Mouse (Mus musculus): ENCODE measurements around the gene H2-Ob.

The H2-Ob gene

GRCm38 (mm10) chr17:34285848-34286247 lies 47.1 kb downstream of the H2-Ob start:
- no peak for DNase-seq (ENCODE audit: low read depth, low spot score)

GRCm38 (mm10) chr17:34286501-34286900 lies 47.8 kb downstream of the H2-Ob start:
- DNase-seq (ENCODE audit: low read depth, low spot score) = no peak

- no peak for DNase-seq (ENCODE audit: low read depth, low spot score)
These were observed 48.3 kb downstream of the H2-Ob start for GRCm38 (mm10) chr17:34286999-34287398.

- DNase-seq (ENCODE audit: low read depth, low spot score) = no peak
These were observed 48.9 kb downstream of the H2-Ob start, which contains the start of gene H2-Aa for GRCm38 (mm10) chr17:34287648-34288047. Gene H2-Aa (minus strand): TSS chr17:34287823.

- DNase-seq (ENCODE audit: low read depth, low spot score) = no peak
These were observed 49.4 kb downstream of the H2-Ob start for GRCm38 (mm10) chr17:34288131-34288530.

- DNase-seq (ENCODE audit: low read depth, low spot score) = peak; percentile 84
These were observed 52.9 kb downstream of the H2-Ob start for GRCm38 (mm10) chr17:34291609-34292008.

GRCm38 (mm10) chr17:34292570-34292969 lies 53.9 kb downstream of the H2-Ob start:
- DNase-seq (ENCODE audit: low read depth, low spot score) = no peak

GRCm38 (mm10) chr17:34293533-34293932 lies 54.8 kb downstream of the H2-Ob start:
- no peak for DNase-seq (ENCODE audit: low read depth, low spot score)

GRCm38 (mm10) chr17:34294249-34294648 lies 55.5 kb downstream of the H2-Ob start:
- DNase-seq (ENCODE audit: low read depth, low spot score) = no peak

GRCm38 (mm10) chr17:34295307-34295706 lies 56.6 kb downstream of the H2-Ob start:
- no peak for DNase-seq (ENCODE audit: low read depth, low spot score)

- peak; percentile 53 for DNase-seq (ENCODE audit: low read depth, low spot score)
These were observed 57.4 kb downstream of the H2-Ob start for GRCm38 (mm10) chr17:34295891-34296794.

- DNase-seq (ENCODE audit: low read depth, low spot score) = no peak
These were observed 60.7 kb downstream of the H2-Ob start for GRCm38 (mm10) chr17:34299356-34299755.

GRCm38 (mm10) chr17:34300071-34300470 lies 61.4 kb downstream of the H2-Ob start:
- DNase-seq (ENCODE audit: low read depth, low spot score) = no peak

GRCm38 (mm10) chr17:34300691-34301566 lies 62.2 kb downstream of the H2-Ob start:
- no peak for DNase-seq (ENCODE audit: low read depth, low spot score)

GRCm38 (mm10) chr17:34301670-34302190 lies 63.0 kb downstream of the H2-Ob start:
- no peak for DNase-seq (ENCODE audit: low read depth, low spot score)

GRCm38 (mm10) chr17:34303789-34304188 lies 65.1 kb downstream of the H2-Ob start:
- DNase-seq (ENCODE audit: low read depth, low spot score) = no peak

All from retina, postnatal 7 days (tissue).